Mouse (Mus musculus): ENCODE results near the gene Gstm5. TPM values are rescaled to one million over a fixed set of nuclear protein-coding genes. Genes with fewer than 3 reads are reported as not detected.

Gstm5 gene
- total RNA-seq, 1 experiment = 20.7 TPM

GRCm38 (mm10) chr3:107862471-107862870 lies 33.1 kb upstream of the Gstm5 start:
- no peak for DNase-seq (ENCODE audit: low read depth, low spot score)
- Histone ChIP-seq H3K36me3 (ENCODE audit: control insufficient read depth, insufficient read depth, low read length, poor library complexity, severe bottlenecking) (no peaks in the 10 kb centered on the region), H3K4me1 (ENCODE audit: control insufficient read depth in 2 of 2, insufficient read depth in 2 of 2, low read length in 2 of 2, poor library complexity in 1 of 2) (peaks cover 0 to 2% of the 10 kb centered on the region in 2 experiments; a peak in 1 of 4 replicates), H3K9ac (ENCODE audit: insufficient read depth, low read depth, low read length, poor library complexity, severe bottlenecking) (no peak overlapping the region), H3K27ac (ENCODE audit: insufficient read depth, low read depth, low read length, poor library complexity, severe bottlenecking) (no peak overlapping the region), H3K9me3 (ENCODE audit: control insufficient read depth, insufficient read depth, low read depth, low read length) (no peaks in the 10 kb centered on the region), H3K4me3 (ENCODE audit: insufficient read depth in 1 of 2, low read depth in 1 of 2, low read length in 2 of 2, poor library complexity in 1 of 2, severe bottlenecking in 1 of 2) (no peak overlapping the region)
- TF ChIP-seq CHD2 (IDR thresholded peaks at IDR 0.05; ENCODE audit: low read depth, low read length) = no peak
- no peak for TF ChIP-seq ZNF384 (IDR thresholded peaks at IDR 0.05; ENCODE audit: low read depth, low read length)
- no peak for TF ChIP-seq ZC3H11A (IDR thresholded peaks at IDR 0.05; ENCODE audit: borderline replicate concordance, low read depth, low read length)
- TF ChIP-seq HCFC1 (IDR thresholded peaks at IDR 0.05; ENCODE audit: borderline replicate concordance, insufficient read depth, low read length) = no peak
- TF ChIP-seq MAFK (IDR thresholded peaks at IDR 0.05; ENCODE audit: insufficient read depth, low read depth, low read length) = no peak
- in situ Hi-C loops (cut with MboI; ENCODE audit: low sequenced_read_pairs in 2 of 2, unreplicated experiment in 2 of 2) = loop anchor here (5.0 to 10.0 kb wide), 2 partner anchors 160 to 168 kb away; partner anchors contain the start of gene Ahcyl1 (in 1 of the 2)

DNA sequence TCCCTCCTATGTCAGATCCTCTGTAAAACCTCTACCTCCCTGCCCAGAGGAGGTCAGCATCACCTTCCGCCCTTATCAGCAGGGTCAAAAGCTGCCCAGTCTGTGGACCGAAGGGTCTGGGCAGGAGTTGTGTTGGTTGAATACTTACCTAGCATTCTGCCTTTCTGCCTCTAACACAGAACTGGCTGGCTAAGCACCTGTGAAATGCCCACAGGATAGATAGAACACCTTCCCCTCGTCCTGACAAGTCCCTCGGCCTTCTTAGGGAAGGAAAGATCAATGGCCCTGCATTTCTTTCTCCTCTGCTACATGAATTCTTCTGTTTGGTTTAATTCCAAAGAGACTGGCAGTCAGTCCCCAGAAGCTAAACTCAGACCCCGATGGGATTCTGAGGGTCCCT lies 32.1 kb upstream of the Gstm5 start:
- no peak overlapping the region for H3K9ac ChIP-seq (ENCODE audit: insufficient read depth, low read depth, low read length, poor library complexity, severe bottlenecking)
- H3K4me1 ChIP-seq (ENCODE audit: control insufficient read depth in 2 of 2, insufficient read depth in 2 of 2, low read length in 2 of 2, poor library complexity in 1 of 2) = peaks cover 0 to 2% of the 10 kb centered on the region in 2 experiments; a peak in 1 of 4 replicates
- no peak overlapping the region for H3K27ac ChIP-seq (ENCODE audit: insufficient read depth, low read depth, low read length, poor library complexity, severe bottlenecking)
- H3K36me3 ChIP-seq (ENCODE audit: control insufficient read depth, insufficient read depth, low read length, poor library complexity, severe bottlenecking) = no peaks in the 10 kb centered on the region
- in situ Hi-C loops (cut with MboI; ENCODE audit: low sequenced_read_pairs in 2 of 2, unreplicated experiment in 2 of 2) = loop anchor here (5.0 to 10.0 kb wide), 2 partner anchors 161 to 169 kb away; partner anchors contain the start of gene Ahcyl1 (in 1 of the 2)
- no peaks in the 10 kb centered on the region for H3K9me3 ChIP-seq (ENCODE audit: control insufficient read depth, insufficient read depth, low read depth, low read length)
- H3K4me3 ChIP-seq (ENCODE audit: insufficient read depth in 1 of 2, low read depth in 1 of 2, low read length in 2 of 2, poor library complexity in 1 of 2, severe bottlenecking in 1 of 2) = no peak overlapping the region
- no peak for TF ChIP-seq CHD2 (IDR thresholded peaks at IDR 0.05; ENCODE audit: low read depth, low read length)
- TF ChIP-seq MAFK (IDR thresholded peaks at IDR 0.05; ENCODE audit: insufficient read depth, low read depth, low read length) = no peak
- no peak for TF ChIP-seq HCFC1 (IDR thresholded peaks at IDR 0.05; ENCODE audit: borderline replicate concordance, insufficient read depth, low read length)
- TF ChIP-seq ZC3H11A (IDR thresholded peaks at IDR 0.05; ENCODE audit: borderline replicate concordance, low read depth, low read length) = no peak
- no peak for TF ChIP-seq ZNF384 (IDR thresholded peaks at IDR 0.05; ENCODE audit: low read depth, low read length)
- no peak for DNase-seq (ENCODE audit: low read depth, low spot score)

GRCm38 (mm10) chr3:107863898-107864603 lies 31.6 kb upstream of the Gstm5 start:
- in situ Hi-C loops (cut with MboI; ENCODE audit: low sequenced_read_pairs in 2 of 2, unreplicated experiment in 2 of 2) = loop anchor here (5.0 to 10.0 kb wide), 2 partner anchors 162 to 169 kb away; partner anchors contain the start of gene Ahcyl1 (in 1 of the 2)
- TF ChIP-seq CHD2 (IDR thresholded peaks at IDR 0.05; ENCODE audit: low read depth, low read length) = no peak
- peak; percentile 99 for TF ChIP-seq ZC3H11A (IDR thresholded peaks at IDR 0.05; ENCODE audit: borderline replicate concordance, low read depth, low read length)
- no peaks in the 10 kb centered on the region for H3K9me3 ChIP-seq (ENCODE audit: control insufficient read depth, insufficient read depth, low read depth, low read length)
- no peaks in the 10 kb centered on the region for H3K36me3 ChIP-seq (ENCODE audit: control insufficient read depth, insufficient read depth, low read length, poor library complexity, severe bottlenecking)
- no peak overlapping the region for H3K27ac ChIP-seq (ENCODE audit: insufficient read depth, low read depth, low read length, poor library complexity, severe bottlenecking)
- no peak overlapping the region for H3K9ac ChIP-seq (ENCODE audit: insufficient read depth, low read depth, low read length, poor library complexity, severe bottlenecking)
- H3K4me3 ChIP-seq (ENCODE audit: insufficient read depth in 1 of 2, low read depth in 1 of 2, low read length in 2 of 2, poor library complexity in 1 of 2, severe bottlenecking in 1 of 2) = no peak overlapping the region
- peak; percentile 78 for DNase-seq (ENCODE audit: low read depth, low spot score)
- H3K4me1 ChIP-seq (ENCODE audit: control insufficient read depth in 2 of 2, insufficient read depth in 2 of 2, low read length in 2 of 2, poor library complexity in 1 of 2) = peaks cover 0 to 2% of the 10 kb centered on the region in 2 experiments; a peak in 2 of 4 replicates

DNA sequence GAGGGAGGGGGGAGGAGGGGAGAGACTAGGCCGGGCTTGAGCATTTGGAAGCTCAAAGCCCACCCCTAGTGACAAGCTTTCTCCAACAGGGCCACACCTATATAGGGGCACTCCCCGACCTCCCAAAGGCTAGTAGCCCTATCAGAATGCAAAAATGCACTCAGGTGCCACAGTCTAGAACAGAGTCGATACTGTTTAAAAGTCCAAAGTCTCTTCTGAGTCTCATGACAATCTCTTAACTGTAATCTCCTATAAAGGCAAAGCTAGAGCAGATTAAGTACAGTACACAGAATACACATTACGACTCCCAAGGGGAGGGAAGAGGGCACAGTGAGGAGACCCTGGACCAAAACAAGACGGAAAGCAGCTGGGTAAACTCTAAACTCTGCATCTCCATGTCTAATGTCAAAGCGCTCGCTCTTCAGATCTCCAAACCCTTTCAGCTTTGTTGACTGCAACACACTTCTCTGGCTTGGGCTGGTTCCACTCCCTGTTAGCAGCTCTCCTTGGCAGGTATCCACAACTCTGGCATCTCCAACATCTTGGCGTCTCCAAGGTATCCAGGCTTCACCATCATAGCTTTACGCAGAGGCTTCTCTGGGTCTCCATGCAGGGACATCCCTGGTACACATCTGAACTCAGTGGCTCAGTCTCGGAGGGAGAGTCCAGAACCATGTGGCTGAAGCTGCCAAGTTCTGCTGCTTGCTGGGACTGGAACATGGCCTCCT lies 30.1 kb upstream of the Gstm5 start:
- Histone ChIP-seq H3K27ac (ENCODE audit: insufficient read depth, low read depth, low read length, poor library complexity, severe bottlenecking) (no peak overlapping the region), H3K36me3 (ENCODE audit: control insufficient read depth, insufficient read depth, low read length, poor library complexity, severe bottlenecking) (no peaks in the 10 kb centered on the region), H3K9ac (ENCODE audit: insufficient read depth, low read depth, low read length, poor library complexity, severe bottlenecking) (no peak overlapping the region), H3K4me3 (ENCODE audit: insufficient read depth in 1 of 2, low read depth in 1 of 2, low read length in 2 of 2, poor library complexity in 1 of 2, severe bottlenecking in 1 of 2) (no peak overlapping the region), H3K4me1 (ENCODE audit: control insufficient read depth in 2 of 2, insufficient read depth in 2 of 2, low read length in 2 of 2, poor library complexity in 1 of 2) (peaks cover 0 to 2% of the 10 kb centered on the region in 2 experiments; a peak in 2 of 4 replicates), H3K9me3 (ENCODE audit: control insufficient read depth, insufficient read depth, low read depth, low read length) (no peaks in the 10 kb centered on the region)
- TF ChIP-seq HCFC1 (IDR thresholded peaks at IDR 0.05; ENCODE audit: borderline replicate concordance, insufficient read depth, low read length) (no peak), ZC3H11A (IDR thresholded peaks at IDR 0.05; ENCODE audit: borderline replicate concordance, low read depth, low read length) (no peak), ZNF384 (IDR thresholded peaks at IDR 0.05; ENCODE audit: low read depth, low read length) (no peak), CHD2 (IDR thresholded peaks at IDR 0.05; ENCODE audit: low read depth, low read length) (no peak), MAFK (IDR thresholded peaks at IDR 0.05; ENCODE audit: insufficient read depth, low read depth, low read length) (no peak)
- in situ Hi-C loops (cut with MboI; ENCODE audit: low sequenced_read_pairs in 2 of 2, unreplicated experiment in 2 of 2) = loop anchor here in 1 of 2 experiments (10.0 kb wide), 1 partner anchor 171 kb away; the partner anchor contains the start of gene Ahcyl1
- DNase-seq (ENCODE audit: low read depth, low spot score) = no peak

All from ES-E14 (cell line).